Mouse (Mus musculus) lung, adult 18-20 months (tissue): ENCODE data around the gene Golt1a.

Experiments
- DNase-seq, 2 experiments: peaks; one replicate each; pipeline ENCODE4 v3.0.0; 2022; ENCODE audit warnings: mixed read lengths in 2 of 2

Gene Golt1a

GRCm38 (mm10) chr1:133309652-133310267, at the start of gene Golt1a:
Gene Golt1a, plus strand, starts transcription at chr1:133309800.
- DNase-seq = peak; percentile 50 to 62

GRCm38 (mm10) chr1:133262628-133263027, 47.0 kb upstream of the Golt1a start:
- DNase-seq = no peak

GRCm38 (mm10) chr1:133263134-133263533, 46.5 kb upstream of the Golt1a start:
- DNase-seq = no peak

- DNase-seq = no peak
Measured at GRCm38 (mm10) chr1:133264367-133264766, 45.2 kb upstream of the Golt1a start.

- no peak for DNase-seq
Measured at GRCm38 (mm10) chr1:133265114-133265766, 44.4 kb upstream of the Golt1a start.

- no peak for DNase-seq
Measured at GRCm38 (mm10) chr1:133267094-133267493, 42.5 kb upstream of the Golt1a start.

- DNase-seq = no peak
Measured at GRCm38 (mm10) chr1:133267813-133268492, 41.6 kb upstream of the Golt1a start.

- DNase-seq = no peak
Measured at GRCm38 (mm10) chr1:133268503-133268902, 41.1 kb upstream of the Golt1a start.

GRCm38 (mm10) chr1:133270336-133270735, 39.3 kb upstream of the Golt1a start:
- DNase-seq = no peak

- no peak for DNase-seq
Measured at GRCm38 (mm10) chr1:133274163-133274562, 35.4 kb upstream of the Golt1a start.

GRCm38 (mm10) chr1:133276983-133277382, 32.6 kb upstream of the Golt1a start:
- DNase-seq = no peak

GRCm38 (mm10) chr1:133278539-133278938, 31.1 kb upstream of the Golt1a start:
- no peak for DNase-seq

GRCm38 (mm10) chr1:133278946-133279631, 30.5 kb upstream of the Golt1a start:
- DNase-seq = no peak

GRCm38 (mm10) chr1:133279632-133280093, 29.9 kb upstream of the Golt1a start:
- no peak for DNase-seq

GRCm38 (mm10) chr1:133280537-133280936, 29.1 kb upstream of the Golt1a start:
- DNase-seq = no peak

- no peak for DNase-seq
Measured at GRCm38 (mm10) chr1:133285907-133286306, 23.7 kb upstream of the Golt1a start.

- no peak for DNase-seq
Measured at GRCm38 (mm10) chr1:133287051-133287450, 22.5 kb upstream of the Golt1a start.

GRCm38 (mm10) chr1:133287880-133288279, 21.7 kb upstream of the Golt1a start:
- no peak for DNase-seq

- DNase-seq = no peak
Measured at GRCm38 (mm10) chr1:133291888-133292287, 17.7 kb upstream of the Golt1a start.

GRCm38 (mm10) chr1:133292608-133293007, 17.0 kb upstream of the Golt1a start:
- DNase-seq = peak; percentile 49 to 59

- DNase-seq = peak; percentile 56 to 67
Measured at GRCm38 (mm10) chr1:133296376-133296775, 13.2 kb upstream of the Golt1a start.

GRCm38 (mm10) chr1:133298816-133299215, 10.8 kb upstream of the Golt1a start:
- no peak for DNase-seq

- DNase-seq = peak; percentile 60 to 73
Measured at GRCm38 (mm10) chr1:133302540-133302939, 7.1 kb upstream of the Golt1a start.
